ENCODE assay signal across 8 mouse cellular contexts in genomic region chr5:33651541-33651920, GRCm38 (mm10). TPM values are rescaled to one million over a fixed set of nuclear protein-coding genes. Genes with fewer than 3 reads are reported as not detected.
DNase-seq lines count a peak whose midpoint lies in the region; ATAC-seq and TF ChIP-seq lines count a peak whose summit lies in the region.

No protein-coding gene starts in this region.

- peak overlapping the region; percentile 71 for H3K4me2 ChIP-seq in limb, embryonic 14.5 days (replicated peaks; ENCODE audit: low read depth, low read length, severe bottlenecking)
- peak overlapping the region; percentile 56 for H3K4me2 ChIP-seq in stomach, embryonic 15.5 days

- peaks cover 3% of the 10 kb centered on the region for H3K4me1 ChIP-seq in thymus, adult 2 months (replicated peaks; ENCODE audit: control insufficient read depth, insufficient read depth, low read length)
- H3K4me1 ChIP-seq in limb, embryonic 14.5 days (ENCODE audit: control insufficient read depth, insufficient read depth, low read length) = peaks cover 13% of the 10 kb centered on the region
- peaks cover 22% of the 10 kb centered on the region for H3K4me1 ChIP-seq in stomach, embryonic 15.5 days

- H3K4me3 ChIP-seq in thymus, adult 2 months (ENCODE audit: control insufficient read depth, insufficient read depth, low read length) = peak overlapping the region; percentile 90
- peak overlapping the region; percentile 85 for H3K4me3 ChIP-seq in limb, embryonic 14.5 days (replicated peaks; ENCODE audit: low read length)
- peak overlapping the region; percentile 77 for H3K4me3 ChIP-seq in stomach, embryonic 15.5 days (replicated peaks)

- ATAC-seq in limb, embryonic 14.5 days (ENCODE audit: low FRiP score, low read depth) = no peak
- no peak for ATAC-seq in stomach, embryonic 15.5 days (ENCODE audit: insufficient read depth, low FRiP score, low read depth)

- peak; percentile 44 for DNase-seq in embryo, embryonic 10.5 days (ENCODE audit: low spot score)
- DNase-seq in embryo, embryonic 11 days = no peak
- DNase-seq in thymus, adult 2 months = no peak
- DNase-seq in thymus, postnatal 4 days = no peak
- no peak for DNase-seq in limb, embryonic 14.5 days (ENCODE audit: low spot score)
- no peak for DNase-seq in left cerebral cortex, postnatal 25 days (ENCODE audit: low spot score in 2 of 2)
- no peak for DNase-seq in cerebellum, adult 9-10 months

- peak overlapping the region; percentile 44 for H3K27ac ChIP-seq in thymus, adult 2 months (ENCODE audit: control insufficient read depth, insufficient read depth, low read length)
- peak overlapping the region; percentile 98 for H3K27ac ChIP-seq in limb, embryonic 14.5 days (replicated peaks; ENCODE audit: low read depth, low read length)
- peak overlapping the region; percentile 97 for H3K27ac ChIP-seq in stomach, embryonic 15.5 days

- no peaks in the 10 kb centered on the region for H3K27me3 ChIP-seq in thymus, adult 2 months (ENCODE audit: control insufficient read depth, insufficient read depth, low read length)
- no peaks in the 10 kb centered on the region for H3K27me3 ChIP-seq in limb, embryonic 14.5 days (ENCODE audit: control insufficient read depth, insufficient read depth, low read length)
- no peaks in the 10 kb centered on the region for H3K27me3 ChIP-seq in stomach, embryonic 15.5 days (replicated peaks)

- peak overlapping the region; percentile 84 for H3K9ac ChIP-seq in limb, embryonic 14.5 days (ENCODE audit: low read depth, low read length, severe bottlenecking)
- peak overlapping the region; percentile 52 for H3K9ac ChIP-seq in stomach, embryonic 15.5 days

- TF ChIP-seq CTCF in thymus, adult 2 months (IDR thresholded peaks at IDR 0.05; ENCODE audit: borderline replicate concordance, control insufficient read depth, extremely low read depth, insufficient read depth, low read length, poor library complexity) = no peak

- intact Hi-C loops in left cerebral cortex, postnatal 25 days (cut with DNase I) = no loop called here

- TF ChIP-seq POLR2A in thymus, adult 2 months (IDR thresholded peaks at IDR 0.05; ENCODE audit: control insufficient read depth, extremely low read depth, insufficient read depth, low read length, poor library complexity) = no peak
- TF ChIP-seq POLR2A in limb, embryonic 14.5 days (IDR thresholded peaks at IDR 0.05; ENCODE audit: borderline replicate concordance, extremely low read depth, insufficient read depth, insufficient read length) = no peak

- H3K36me3 ChIP-seq in thymus, adult 2 months (ENCODE audit: control insufficient read depth, insufficient read depth, low read length) = peaks cover 17% of the 10 kb centered on the region
- peaks cover 58% of the 10 kb centered on the region for H3K36me3 ChIP-seq in limb, embryonic 14.5 days (ENCODE audit: control insufficient read depth, insufficient read depth, low read length)
- H3K36me3 ChIP-seq in stomach, embryonic 15.5 days = peaks cover 45% of the 10 kb centered on the region

- no peaks in the 10 kb centered on the region for H3K9me3 ChIP-seq in limb, embryonic 14.5 days (ENCODE audit: control insufficient read depth, low read length)
- no peaks in the 10 kb centered on the region for H3K9me3 ChIP-seq in stomach, embryonic 15.5 days

- 0% methylated on average over 11 of the region's 11 CpGs for WGBS in thymus, adult 2 months
- WGBS in limb, embryonic 14.5 days = under 1% methylated on average over 11 of the region's 11 CpGs
- WGBS in stomach, embryonic 15.5 days = under 1% methylated on average over 11 of the region's 11 CpGs

RNA-seq across cellular contexts. Expression of gene Slbp, which starts 0.8 kb away (rescaled TPM):
- polyA plus RNA-seq in thymus, adult 2 months (2012; rRNA removed) = 87.4 and 132 TPM in 2 replicates
- polyA plus RNA-seq in limb, embryonic 14.5 days (2012; rRNA removed) = 110 and 148 TPM in 2 replicates
- polyA plus RNA-seq in limb, embryonic 14.5 days (2014; fragmentation: Nextera tagmentation; extraction: Ambion mirVana) = 190 and 199 TPM in 2 replicates
- polyA plus RNA-seq in stomach, embryonic 15.5 days (2015; fragmentation: Nextera tagmentation; extraction: Ambion mirVana) = 208 and 215 TPM in 2 replicates
- total RNA-seq in left cerebral cortex, postnatal 25 days (2021) = 10 to 100 TPM; 23.3 to 23.6 TPM

RNA-seq across cellular contexts. Expression of gene Tacc3, which starts 6.4 kb away (rescaled TPM):
- polyA plus RNA-seq in thymus, adult 2 months (2012; rRNA removed) = 57.3 and 72.7 TPM in 2 replicates
- polyA plus RNA-seq in limb, embryonic 14.5 days (2012; rRNA removed) = 84.3 and 103 TPM in 2 replicates
- 147 and 154 TPM in 2 replicates for polyA plus RNA-seq in limb, embryonic 14.5 days (2014; fragmentation: Nextera tagmentation; extraction: Ambion mirVana)
- polyA plus RNA-seq in stomach, embryonic 15.5 days (2015; fragmentation: Nextera tagmentation; extraction: Ambion mirVana) = 155 and 165 TPM in 2 replicates
- 1 to 10 TPM; 5.5 to 5.9 TPM for total RNA-seq in left cerebral cortex, postnatal 25 days (2021)

RNA-seq across cellular contexts. Expression of gene Tmem129, which starts 6.7 kb away (rescaled TPM):
- 71.6 and 78.0 TPM in 2 replicates for polyA plus RNA-seq in thymus, adult 2 months (2012; rRNA removed)
- polyA plus RNA-seq in limb, embryonic 14.5 days (2012; rRNA removed) = 49.9 and 68.5 TPM in 2 replicates
- polyA plus RNA-seq in limb, embryonic 14.5 days (2014; fragmentation: Nextera tagmentation; extraction: Ambion mirVana) = 44.9 and 49.3 TPM in 2 replicates
- polyA plus RNA-seq in stomach, embryonic 15.5 days (2015; fragmentation: Nextera tagmentation; extraction: Ambion mirVana) = 33.7 and 35.6 TPM in 2 replicates
- 10 to 100 TPM; 25.6 to 27.6 TPM for total RNA-seq in left cerebral cortex, postnatal 25 days (2021)

RNA-seq across cellular contexts. Expression of gene Gm9903, which starts 21.8 kb away (rescaled TPM):
- 0.56 and 0.82 TPM in 2 replicates for polyA plus RNA-seq in thymus, adult 2 months (2012; rRNA removed)
- 0.78 and 0.80 TPM in 2 replicates for polyA plus RNA-seq in limb, embryonic 14.5 days (2012; rRNA removed)
- polyA plus RNA-seq in limb, embryonic 14.5 days (2014; fragmentation: Nextera tagmentation; extraction: Ambion mirVana) = 0.73 and 0.89 TPM in 2 replicates
- 0.17 and 0.58 TPM in 2 replicates for polyA plus RNA-seq in stomach, embryonic 15.5 days (2015; fragmentation: Nextera tagmentation; extraction: Ambion mirVana)
- total RNA-seq in left cerebral cortex, postnatal 25 days (2021) = under 1 TPM; 0.80 to 0.98 TPM

RNA-seq across cellular contexts. Expression of gene Fam53a, which starts 22.1 kb away (rescaled TPM):
- 89.5 and 125 TPM in 2 replicates for polyA plus RNA-seq in thymus, adult 2 months (2012; rRNA removed)
- polyA plus RNA-seq in limb, embryonic 14.5 days (2012; rRNA removed) = 34.0 and 44.5 TPM in 2 replicates
- polyA plus RNA-seq in limb, embryonic 14.5 days (2014; fragmentation: Nextera tagmentation; extraction: Ambion mirVana) = 68.4 and 79.6 TPM in 2 replicates
- 52.9 and 53.9 TPM in 2 replicates for polyA plus RNA-seq in stomach, embryonic 15.5 days (2015; fragmentation: Nextera tagmentation; extraction: Ambion mirVana)
- total RNA-seq in left cerebral cortex, postnatal 25 days (2021) = 10 to 100 TPM; 23.0 to 27.6 TPM

Comparison
In these comparisons a context has a peak if more than half of its experiments do, and no peak if none do; other contexts are left out.
1. H3K27ac ChIP-seq: peak in every context shown above with its lines; median percentile 98 in limb, embryonic 14.5 days; 97 in stomach, embryonic 15.5 days; 44 in thymus, adult 2 months.